Mouse (Mus musculus) forebrain, embryonic 14.5 days (tissue): Measurements from ENCODE around the gene Arhgef39. TPM values are rescaled to one million over a fixed set of nuclear protein-coding genes. Genes with fewer than 3 reads are reported as not detected.

Experiments
- ATAC-seq: fragments of 200-750 bp; cut with Nextera tagmentation; 2 replicates; pipeline ENCODE4 v1.8.0; 2017; ENCODE audit warnings: mild to moderate bottlenecking, moderate library complexity
- DNase-seq: peaks from one replicate; pipeline ENCODE4 v3.0.0-alpha.2; 2015; ENCODE audit warnings: low spot score
- H3K27ac ChIP-seq: fragments of 300-500 bp; sonication (generic); 2 replicates; pipeline ENCODE4 v1.5.1; 2014; ENCODE audit warnings: low read depth, mild to moderate bottlenecking, control low read depth, low read length, moderate library complexity
- H3K27me3 ChIP-seq: fragments of 300-500 bp; sonication (generic); replicated peaks from 2 replicates; pipeline ENCODE4 v1.6.1; 2014; ENCODE audit warnings: low read length, control low read depth, mixed read lengths; ENCODE audit not compliant: control insufficient read depth, insufficient read depth
- H3K36me3 ChIP-seq: fragments of 300-500 bp; sonication (generic); 2 replicates; pipeline ENCODE4 v1.6.1; 2014; ENCODE audit warnings: low read length, control low read depth; ENCODE audit not compliant: control insufficient read depth, insufficient read depth
- H3K4me1 ChIP-seq: fragments of 300-500 bp; sonication (generic); 2 replicates; pipeline ENCODE4 v1.6.1; 2014; ENCODE audit warnings: antibody characterized with exemption, low read length, control low read depth; ENCODE audit not compliant: control insufficient read depth, insufficient read depth
- H3K4me2 ChIP-seq: fragments of 300-500 bp; sonication (generic); 2 replicates; pipeline ENCODE4 v1.6.1; 2014; ENCODE audit warnings: mild to moderate bottlenecking, control low read depth, low read length
- H3K4me3 ChIP-seq: fragments of 300-500 bp; sonication (generic); 2 replicates; pipeline ENCODE4 v1.5.1; 2014; ENCODE audit warnings: low read depth, low read length, control low read depth
- H3K9ac ChIP-seq: fragments of 300-500 bp; sonication (generic); 2 replicates; pipeline ENCODE4 v1.6.1; 2014; ENCODE audit warnings: mild to moderate bottlenecking, low read length, control low read depth, moderate library complexity
- H3K9me3 ChIP-seq: fragments of 300-500 bp; sonication (generic); replicated peaks from 2 replicates; pipeline ENCODE4 v1.6.1; 2016; ENCODE audit warnings: low read length, control low read depth, mixed read lengths; ENCODE audit not compliant: control insufficient read depth
- WGBS: fragments of 180-500 bp; shearing (Covaris S2); extraction: QIAGEN DNeasy Blood & Tissue Kit; methylation state at CpG from one replicate; pipeline ENCODE4 v1.1.7; 2014; 5-methylcytosine and 5-hydroxymethylcytosine counted together
- polyA plus RNA-seq: library from polyadenylated mRNA; unstranded; fragments of >200 nt; fragmentation: Nextera tagmentation; extraction: Ambion mirVana; gene quantifications from 2 replicates; pipeline ENCODE4 v1.2.1, GENCODE M21; 2014

Arhgef39 gene
- polyA plus RNA-seq, 1 experiment from 2014 or later, result 14.0 TPM

DNA sequence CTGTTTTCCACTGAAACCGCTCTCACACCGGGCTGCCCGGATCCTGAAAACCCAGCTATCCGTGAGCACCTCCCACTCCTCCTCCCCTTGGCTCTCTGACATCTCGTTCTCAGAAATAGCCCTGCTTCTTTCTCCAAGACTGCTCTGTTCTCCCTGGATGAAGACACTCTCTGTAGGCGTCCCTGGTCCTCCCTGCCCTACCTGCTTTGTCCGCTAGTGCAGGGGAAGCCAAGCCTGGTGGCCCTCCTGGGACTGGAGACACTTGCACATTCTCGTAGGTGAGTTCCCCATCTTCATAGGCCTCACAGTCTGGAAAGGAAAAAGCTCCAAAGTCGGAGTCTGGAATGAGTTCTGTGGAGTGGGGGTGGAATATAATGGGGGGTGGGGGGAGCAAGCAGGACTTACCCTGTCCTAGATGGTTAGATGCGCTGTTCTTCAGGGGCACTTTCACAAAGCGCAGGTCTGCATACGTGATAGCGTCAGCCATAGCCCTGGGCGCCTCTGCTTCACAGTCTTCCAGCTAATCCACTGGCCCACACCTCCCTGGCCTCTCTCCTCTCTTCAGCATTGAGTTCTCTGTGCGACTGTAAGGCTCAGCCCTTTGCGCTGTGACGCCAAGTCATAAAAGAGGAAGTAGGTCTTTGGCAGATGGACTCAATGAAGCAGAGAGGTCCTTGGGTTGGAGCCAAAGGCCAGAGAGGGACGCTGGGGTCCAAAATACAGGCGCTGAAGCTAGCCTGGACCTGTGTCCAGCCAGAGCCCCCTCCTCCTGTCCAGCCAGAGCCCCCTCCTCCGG lies 45.3 kb downstream of the Arhgef39 start, which contains the start of gene Cd72:
TSS of gene Cd72 (minus strand) at position 588 of the 796 bp plus-strand sequence.
- 32% methylated on average over 20 of the region's 20 CpGs for WGBS
- H3K4me3 ChIP-seq, result peak within 1 kb of the TSS; percentile 8; the same call in 1 of the 2 replicates
- no peaks in the 10 kb centered on the region for H3K36me3 ChIP-seq
- H3K9ac ChIP-seq, result peak within 1 kb of the TSS; percentile 35
- no peak within 1 kb of the TSS for H3K27ac ChIP-seq
- H3K4me1 ChIP-seq, result peaks cover 4% of the 10 kb centered on the region; the same call in 1 of the 2 replicates
- no peaks in the 10 kb centered on the region for H3K9me3 ChIP-seq
- peak within 1 kb of the TSS; percentile 43 for H3K4me2 ChIP-seq
- 0 out of 2 replicates have a peak, but pooled peaks cover 15% of the 10 kb centered on the region for H3K27me3 ChIP-seq
- no peak for ATAC-seq
- DNase-seq, result no peak

DNA sequence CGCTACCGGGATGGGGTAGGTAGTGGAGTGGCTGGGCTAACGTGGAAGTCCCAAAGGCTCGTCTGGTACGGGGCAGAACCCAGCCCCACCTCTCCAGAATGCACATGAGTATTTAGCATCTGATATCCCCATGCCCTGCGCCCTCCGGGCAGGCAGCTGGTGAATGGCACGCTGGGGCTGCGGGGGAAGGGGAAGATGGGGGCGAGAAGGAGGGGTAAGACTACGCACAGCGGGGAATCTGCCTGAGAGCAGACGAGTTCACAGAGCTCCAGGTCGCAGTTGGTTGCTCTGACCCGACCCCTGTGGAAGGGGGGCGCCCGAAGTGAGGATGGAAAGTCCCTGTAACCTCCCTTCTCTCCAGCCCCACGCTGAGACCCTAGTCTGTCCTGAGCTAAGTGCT lies 46.1 kb downstream of the Arhgef39 start:
- H3K4me3 ChIP-seq, result peak overlapping the region; percentile 8; the same call in 1 of the 2 replicates
- 0 out of 2 replicates have a peak, but pooled peaks cover 15% of the 10 kb centered on the region for H3K27me3 ChIP-seq
- H3K36me3 ChIP-seq, result peaks cover 2% of the 10 kb centered on the region; the same call in 1 of the 2 replicates
- H3K9ac ChIP-seq, result peak overlapping the region; percentile 35
- H3K9me3 ChIP-seq, result no peaks in the 10 kb centered on the region
- peak overlapping the region; percentile 43 for H3K4me2 ChIP-seq
- ATAC-seq, result no peak
- H3K4me1 ChIP-seq, result peaks cover 4% of the 10 kb centered on the region; the same call in 1 of the 2 replicates
- H3K27ac ChIP-seq, result no peak overlapping the region
- DNase-seq, result no peak
- under 1% methylated on average over 17 of the region's 18 CpGs for WGBS

DNA sequence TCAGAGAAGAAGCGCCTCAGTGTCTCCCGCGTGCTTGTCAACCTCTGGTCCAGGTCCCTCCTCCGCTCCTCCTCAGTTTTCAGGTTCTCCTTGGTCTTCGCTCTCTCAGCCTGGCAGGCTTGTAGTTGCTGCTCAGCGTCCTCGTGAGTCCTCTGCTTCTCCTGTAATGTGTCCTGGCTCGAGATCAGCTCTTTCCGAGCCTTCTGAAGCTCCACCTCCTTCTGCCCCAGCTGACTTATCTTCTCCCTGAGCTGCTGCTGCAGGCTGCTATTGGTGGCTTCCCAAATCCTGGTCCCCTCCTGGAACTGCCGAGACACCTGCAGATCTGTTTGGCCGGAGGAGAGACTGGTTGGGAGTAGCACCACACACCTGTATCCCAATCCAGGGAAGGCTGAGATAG lies 47.2 kb downstream of the Arhgef39 start:
- DNase-seq (no peak), ATAC-seq (no peak)
- 0 out of 2 replicates have a peak, but pooled peaks cover 15% of the 10 kb centered on the region for H3K27me3 ChIP-seq
- no peak overlapping the region for H3K9ac ChIP-seq
- no peak overlapping the region for H3K4me3 ChIP-seq
- H3K36me3 ChIP-seq, result peaks cover 13% of the 10 kb centered on the region
- no peak overlapping the region for H3K4me2 ChIP-seq
- H3K4me1 ChIP-seq, result peaks cover 4% of the 10 kb centered on the region; the same call in 1 of the 2 replicates
- H3K9me3 ChIP-seq, result no peaks in the 10 kb centered on the region
- H3K27ac ChIP-seq, result no peak overlapping the region
- 64% methylated on average over 11 of the region's 11 CpGs for WGBS

DNA sequence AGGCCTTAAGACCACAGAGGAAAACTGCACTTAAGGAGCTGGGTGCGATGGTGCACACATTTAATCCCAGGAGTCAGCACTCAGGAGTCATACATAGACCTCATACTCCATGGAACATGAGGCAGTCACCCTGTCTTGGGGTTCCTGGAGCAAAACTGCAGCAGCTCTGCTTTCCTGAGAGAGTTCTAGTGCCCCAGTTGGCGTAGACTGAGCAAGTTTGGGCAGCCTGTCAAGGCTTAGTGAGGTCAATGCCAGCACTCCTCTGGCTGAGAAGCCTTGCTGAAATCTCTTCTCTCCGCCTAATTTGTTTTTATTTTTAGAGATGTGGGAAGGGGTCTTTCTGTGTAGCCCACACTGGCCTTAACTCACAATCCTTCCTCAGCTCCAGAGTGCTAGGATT lies 50.9 kb downstream of the Arhgef39 start:
- no peak for ATAC-seq
- DNase-seq, result no peak
- no peak overlapping the region for H3K27ac ChIP-seq
- no peak overlapping the region for H3K4me2 ChIP-seq
- no peaks in the 10 kb centered on the region for H3K9me3 ChIP-seq
- peaks cover 39% of the 10 kb centered on the region for H3K36me3 ChIP-seq
- H3K27me3 ChIP-seq, result 0 out of 2 replicates have a peak, but pooled peaks cover 3% of the 10 kb centered on the region
- peaks cover 14% of the 10 kb centered on the region for H3K4me1 ChIP-seq
- H3K4me3 ChIP-seq, result no peak overlapping the region
- 83% methylated on average over 3 of the region's 3 CpGs for WGBS
- no peak overlapping the region for H3K9ac ChIP-seq

DNA sequence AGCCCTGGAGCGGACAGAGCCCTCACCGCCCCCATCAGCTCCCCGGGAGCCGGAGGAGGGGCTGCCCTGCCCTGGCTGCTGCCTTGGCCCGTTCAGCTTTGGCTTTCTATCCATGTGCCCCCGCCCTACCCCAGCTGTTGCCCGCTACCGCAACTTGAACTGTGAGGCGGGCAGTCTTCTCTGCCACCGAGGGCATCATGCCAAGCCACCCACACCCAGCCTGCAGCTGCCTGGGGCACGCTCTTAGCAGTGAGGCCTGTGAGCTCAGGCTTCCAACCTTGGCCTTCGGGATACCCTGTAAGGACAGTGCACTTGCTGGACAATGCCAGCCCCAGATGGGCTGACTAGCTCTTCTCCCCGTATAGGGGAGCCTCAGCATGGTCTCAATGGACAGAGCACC lies 52.2 kb downstream of the Arhgef39 start:
- Histone ChIP-seq H3K9ac (no peak overlapping the region), H3K4me2 (no peak overlapping the region), H3K27me3 (no peaks in the 10 kb centered on the region), H3K4me1 (peaks cover 10% of the 10 kb centered on the region), H3K36me3 (peaks cover 39% of the 10 kb centered on the region), H3K4me3 (no peak overlapping the region), H3K9me3 (no peaks in the 10 kb centered on the region), H3K27ac (no peak overlapping the region)
- WGBS, result 86% methylated on average over 12 of the region's 13 CpGs
- DNase-seq, result no peak
- ATAC-seq, result no peak

Other genes starting within 250 kb of the Arhgef39 start
- 0.46 and 0.79 TPM in 2 replicates for gene Atp8b5, start 232.5 kb downstream of the Arhgef39 start, polyA plus RNA-seq
- 47.8 and 58.4 TPM in 2 replicates for gene Rusc2, start 117.7 kb downstream of the Arhgef39 start, polyA plus RNA-seq
- gene Fam166b, start 70.6 kb downstream of the Arhgef39 start, polyA plus RNA-seq, result 0.29 and 0.73 TPM in 2 replicates
- 10.2 and 12.1 TPM in 2 replicates for gene Tesk1, start 57.8 kb downstream of the Arhgef39 start, polyA plus RNA-seq
- 6.7 and 8.8 TPM in 2 replicates for gene Cd72, start 45.1 kb downstream of the Arhgef39 start, polyA plus RNA-seq
- gene Sit1, start 16.0 kb downstream of the Arhgef39 start, polyA plus RNA-seq, result not detected in 2 replicates
- 68.7 and 69.1 TPM in 2 replicates for gene Ccdc107, start 6.8 kb downstream of the Arhgef39 start, polyA plus RNA-seq
- gene Car9, start 7.3 kb upstream of the Arhgef39 start, polyA plus RNA-seq, result 0.22 TPM in 1 of 2 replicates, not detected in the other
- 10.7 and 13.4 TPM in 2 replicates for gene Tpm2, start 24.1 kb upstream of the Arhgef39 start, polyA plus RNA-seq
- gene Creb3, start 62.6 kb upstream of the Arhgef39 start, polyA plus RNA-seq, result 88.3 and 88.4 TPM in 2 replicates
- 50.1 and 50.4 TPM in 2 replicates for gene Tln1, start 63.0 kb upstream of the Arhgef39 start, polyA plus RNA-seq
- gene Rgp1, start 79.0 kb upstream of the Arhgef39 start, polyA plus RNA-seq, result 10.4 and 22.2 TPM in 2 replicates
- 39.2 and 42.3 TPM in 2 replicates for gene Gba2, start 79.2 kb upstream of the Arhgef39 start, polyA plus RNA-seq
- 0.37 TPM in 1 of 2 replicates, not detected in the other for gene Msmp, start 84.8 kb upstream of the Arhgef39 start, polyA plus RNA-seq
- gene Npr2, start 132.2 kb upstream of the Arhgef39 start, polyA plus RNA-seq, result 10.7 and 11.2 TPM in 2 replicates
- 4.2 and 5.7 TPM in 2 replicates for gene Spag8, start 153.9 kb upstream of the Arhgef39 start, polyA plus RNA-seq
- 67.0 and 82.7 TPM in 2 replicates for gene Hint2, start 156.8 kb upstream of the Arhgef39 start, polyA plus RNA-seq
- gene Tmem8b, start 169.3 kb upstream of the Arhgef39 start, polyA plus RNA-seq, result 5.6 and 7.3 TPM in 2 replicates
- gene Fam221b, start 169.4 kb upstream of the Arhgef39 start, polyA plus RNA-seq, result 2.1 and 2.2 TPM in 2 replicates
- gene Olfr70, start 201.1 kb upstream of the Arhgef39 start, polyA plus RNA-seq, result not detected in 2 replicates
- not detected in 2 replicates for gene Olfr71, start 210.6 kb upstream of the Arhgef39 start, polyA plus RNA-seq
- 0.36 and 0.45 TPM in 2 replicates for gene Hrct1, start 227.5 kb upstream of the Arhgef39 start, polyA plus RNA-seq
- 0.06 TPM in 1 of 2 replicates, not detected in the other for gene Spaar, start 230.3 kb upstream of the Arhgef39 start, polyA plus RNA-seq